Mouse (Mus musculus) left cerebral cortex, postnatal 25 days (tissue): ENCODE data around the gene Rab11fip4. TPM values are rescaled to one million over a fixed set of nuclear protein-coding genes. Genes with fewer than 3 reads are reported as not detected.

ENCODE experiments used
- DNase-seq, 2 experiments: peaks; one replicate each; pipeline ENCODE4 v3.0.0; 2022; ENCODE audit warnings: low spot score in 2 of 2, mixed read lengths in 1 of 2
- intact Hi-C: fragments of 180-260 bp; cut with DNase I; formaldehyde crosslinking; loops from one replicate; pipeline ENCODE4 v1.15.1; 2025
- total RNA-seq, 2 experiments: library from RNA; stranded (reverse); gene quantifications; 2 replicates each; pipeline ENCODE4 v1.2.3; 2021

Gene Rab11fip4
- total RNA-seq, 2 experiments from 2014 or later = 235 to 238 TPM

GRCm38 (mm10) chr11:79612046-79612600 is 21.1 kb downstream of the Rab11fip4 start:
- DNase-seq = no peak
- intact Hi-C loops = no loop called here

- DNase-seq = no peak
- intact Hi-C loops = no loop called here
These were observed 22.1 kb downstream of the Rab11fip4 start for GRCm38 (mm10) chr11:79613084-79613483.

- no peak for DNase-seq
- intact Hi-C loops = no loop called here
These were observed 22.7 kb downstream of the Rab11fip4 start for GRCm38 (mm10) chr11:79613711-79614110.

- intact Hi-C loops = no loop called here
- DNase-seq = no peak
These were observed 23.9 kb downstream of the Rab11fip4 start for GRCm38 (mm10) chr11:79614880-79615279.

GRCm38 (mm10) chr11:79615871-79616270 is 24.9 kb downstream of the Rab11fip4 start:
- intact Hi-C loops = no loop called here
- no peak for DNase-seq

- no peak for DNase-seq
- intact Hi-C loops = no loop called here
These were observed 27.0 kb downstream of the Rab11fip4 start for GRCm38 (mm10) chr11:79617991-79618390.

GRCm38 (mm10) chr11:79623029-79623428 is 32.0 kb downstream of the Rab11fip4 start:
- no peak for DNase-seq
- intact Hi-C loops = no loop called here

GRCm38 (mm10) chr11:79624801-79625302 is 33.8 kb downstream of the Rab11fip4 start:
- intact Hi-C loops = loop anchor here (1.0 to 5.0 kb wide), 2 partner anchors 61 to 297 kb away; no protein-coding TSS in a partner anchor
- DNase-seq = peak; percentile 68 to 82

- intact Hi-C loops = loop anchor here (5.0 kb wide), 1 partner anchor 294 kb away; no protein-coding TSS in a partner anchor
- no peak for DNase-seq
These were observed 37.7 kb downstream of the Rab11fip4 start for GRCm38 (mm10) chr11:79628716-79629115.

GRCm38 (mm10) chr11:79629752-79630374 is 38.9 kb downstream of the Rab11fip4 start:
- intact Hi-C loops = loop anchor here (5.0 kb wide), 1 partner anchor 292 kb away; no protein-coding TSS in a partner anchor
- DNase-seq = no peak

- intact Hi-C loops = no loop called here
- DNase-seq = no peak
These were observed 39.5 kb downstream of the Rab11fip4 start for GRCm38 (mm10) chr11:79630521-79630920.

GRCm38 (mm10) chr11:79633366-79633765 is 42.4 kb downstream of the Rab11fip4 start:
- intact Hi-C loops = no loop called here
- no peak for DNase-seq

GRCm38 (mm10) chr11:79635661-79636449 is 44.8 kb downstream of the Rab11fip4 start:
- no peak for DNase-seq
- intact Hi-C loops = no loop called here

GRCm38 (mm10) chr11:79636481-79636880 is 45.5 kb downstream of the Rab11fip4 start:
- no peak for DNase-seq
- intact Hi-C loops = no loop called here

- no peak for DNase-seq
- intact Hi-C loops = no loop called here
These were observed 47.7 kb downstream of the Rab11fip4 start for GRCm38 (mm10) chr11:79638691-79639090.

GRCm38 (mm10) chr11:79640940-79641733 is 50.1 kb downstream of the Rab11fip4 start:
- no peak for DNase-seq
- intact Hi-C loops = no loop called here

GRCm38 (mm10) chr11:79643730-79644129 is 52.7 kb downstream of the Rab11fip4 start:
- intact Hi-C loops = no loop called here
- DNase-seq = no peak

GRCm38 (mm10) chr11:79644717-79645191 is 53.7 kb downstream of the Rab11fip4 start:
- intact Hi-C loops = no loop called here
- no peak for DNase-seq

GRCm38 (mm10) chr11:79646026-79646425 is 55.0 kb downstream of the Rab11fip4 start:
- no peak for DNase-seq
- intact Hi-C loops = no loop called here
